10 mouse cellular contexts compared by ENCODE assay signal in genomic region chr10:24638306-24639070, GRCm38 (mm10). TPM values are rescaled to one million over a fixed set of nuclear protein-coding genes. Genes with fewer than 3 reads are reported as not detected.
DNase-seq lines count a peak whose midpoint lies in the region; ATAC-seq and TF ChIP-seq lines count a peak whose summit lies in the region.
"Had no signal": no experiment of that assay in that cellular context is flagged by ENCODE, and none has a peak within 500 bp of the region (broad histone marks: within the 10 kb centered on the region; RNA-seq: fewer than 3 reads in every experiment).

No protein-coding gene starts in this region.

- no peak for TF ChIP-seq POLR2A in lung, adult 2 months (IDR thresholded peaks at IDR 0.05; ENCODE audit: borderline replicate concordance, extremely low read depth, low read depth, low read length)
- no peak for TF ChIP-seq POLR2A in small intestine, adult 2 months (IDR thresholded peaks at IDR 0.05; ENCODE audit: low read depth, low read length)

- peak; percentile 11 to 40 for DNase-seq in lung, adult 18-20 months
- no peak for DNase-seq in lung, adult 2 months
- DNase-seq in embryonic facial prominence, embryonic 11.5 days (ENCODE audit: low spot score) = peak; percentile 64
- no peak for DNase-seq in limb, embryonic 10.5 days (ENCODE audit: low spot score)
- DNase-seq in adrenal gland, adult (ENCODE audit: inconsistent age in 2 of 2, low spot score in 1 of 2) = no peak
- DNase-seq in layer of hippocampus, adult 18-20 months (ENCODE audit: low spot score in 2 of 2) = no peak
- DNase-seq: heart, adult 18-20 months had no signal

- TF ChIP-seq CTCF in lung, adult 2 months (IDR thresholded peaks at IDR 0.05; ENCODE audit: insufficient read depth, low read length) = no peak
- no peak for TF ChIP-seq CTCF in small intestine, adult 2 months (IDR thresholded peaks at IDR 0.05; ENCODE audit: extremely low read depth, insufficient read length, insufficient replicate concordance, low read depth, low read length)

- no peak overlapping the region for H3K9ac ChIP-seq in embryonic facial prominence, embryonic 11.5 days (replicated peaks; ENCODE audit: low read length)

- H3K9me3 ChIP-seq in embryonic facial prominence, embryonic 11.5 days (replicated peaks; ENCODE audit: control insufficient read depth, low read length) = no peaks in the 10 kb centered on the region
- no peaks in the 10 kb centered on the region for H3K9me3 ChIP-seq in limb, embryonic 10.5 days (replicated peaks)

- H3K27ac ChIP-seq in embryonic facial prominence, embryonic 11.5 days (replicated peaks; ENCODE audit: low read depth, low read length) = no peak overlapping the region
- H3K27ac ChIP-seq in limb, embryonic 10.5 days = 0 out of 2 replicates have a peak overlapping the region, but pooled peaks have one; percentile 14
- H3K27ac ChIP-seq in small intestine, adult 2 months (ENCODE audit: insufficient read depth, low read depth, low read length) = peak overlapping the region; percentile 81

- 17% methylated on average over 10 of the region's 10 CpGs for WGBS in lung, adult 2 months
- 35% methylated on average over 10 of the region's 10 CpGs for WGBS in embryonic facial prominence, embryonic 11.5 days
- 62% methylated on average over 10 of the region's 10 CpGs for WGBS in limb, embryonic 10.5 days
- 11% methylated on average over 10 of the region's 10 CpGs for WGBS in small intestine, adult 2 months

- H3K4me1 ChIP-seq in lung, adult 2 months (ENCODE audit: control insufficient read depth, insufficient read depth, low read length) = no peaks in the 10 kb centered on the region; the same call in 1 of the 2 replicates
- H3K4me1 ChIP-seq in embryonic facial prominence, embryonic 11.5 days (ENCODE audit: control insufficient read depth, insufficient read depth, low read length) = no peaks in the 10 kb centered on the region
- H3K4me1 ChIP-seq in limb, embryonic 10.5 days = peaks cover 27% of the 10 kb centered on the region
- peaks cover 22% of the 10 kb centered on the region for H3K4me1 ChIP-seq in small intestine, adult 2 months (ENCODE audit: control insufficient read depth, insufficient read depth, insufficient read length, low read length)

- no peak overlapping the region for H3K4me3 ChIP-seq in lung, adult 2 months (replicated peaks; ENCODE audit: extremely low read depth, low read depth, low read length)
- no peak overlapping the region for H3K4me3 ChIP-seq in embryonic facial prominence, embryonic 11.5 days (ENCODE audit: low read depth, low read length)
- H3K4me3 ChIP-seq in limb, embryonic 10.5 days = no peak overlapping the region
- H3K4me3 ChIP-seq in small intestine, adult 2 months (ENCODE audit: low read depth, low read length) = no peak overlapping the region

- no peak overlapping the region for H3K4me2 ChIP-seq in embryonic facial prominence, embryonic 11.5 days (ENCODE audit: low read depth, low read length)

- H3K36me3 ChIP-seq in embryonic facial prominence, embryonic 11.5 days (replicated peaks; ENCODE audit: control insufficient read depth, insufficient read depth, low read depth, low read length) = no peaks in the 10 kb centered on the region
- no peaks in the 10 kb centered on the region for H3K36me3 ChIP-seq in limb, embryonic 10.5 days
- no peaks in the 10 kb centered on the region for H3K36me3 ChIP-seq in small intestine, adult 2 months (ENCODE audit: control insufficient read depth, insufficient read depth, low read length)

- no peaks in the 10 kb centered on the region for H3K27me3 ChIP-seq in embryonic facial prominence, embryonic 11.5 days (ENCODE audit: control insufficient read depth, insufficient read depth, low read length)
- H3K27me3 ChIP-seq in limb, embryonic 10.5 days (ENCODE audit: low read depth, poor library complexity, severe bottlenecking) = no peaks in the 10 kb centered on the region
- H3K27me3 ChIP-seq in small intestine, adult 2 months (ENCODE audit: control insufficient read depth, insufficient read depth, low read length) = no peaks in the 10 kb centered on the region

- ATAC-seq in embryonic facial prominence, embryonic 11.5 days (replicated peaks; ENCODE audit: insufficient number of reproducible peaks, low FRiP score, low TSS enrichment, low read depth) = 0 out of 2 replicates have a peak, but pooled peaks have one; percentile 44
- ATAC-seq: midbrain, embryonic 16.5 days had no signal

RNA-seq across cellular contexts. Expression of gene Ccn2, which starts 43.2 kb away (rescaled TPM):
- 199 and 433 TPM in 2 replicates for polyA plus RNA-seq in lung, adult 2 months (2012; rRNA removed)
- polyA plus RNA-seq in embryonic facial prominence, embryonic 11.5 days (2014; fragmentation: Nextera tagmentation; extraction: Ambion mirVana) = 3.1 and 3.7 TPM in 2 replicates
- 4.0 and 4.3 TPM in 2 replicates for polyA plus RNA-seq in limb, embryonic 10.5 days (2016; fragmentation: Nextera tagmentation; extraction: Ambion mirVana)
- polyA plus RNA-seq in small intestine, adult 2 months (2012; rRNA removed) = 19.5 and 32.6 TPM in 2 replicates
- 1 to 10 TPM; 7.8 to 9.8 TPM for total RNA-seq in layer of hippocampus, adult 18-20 months (2021)
- total RNA-seq: hematopoietic stem cell, adult 5-6 weeks had no signal

Comparison
In these comparisons a context has a peak if more than half of its experiments do, and no peak if none do; other contexts are left out.
1. DNase-seq: peak in lung, adult 18-20 months (2 of 2) and embryonic facial prominence, embryonic 11.5 days (single experiment); none in lung, adult 2 months (single experiment), limb, embryonic 10.5 days (single experiment), adrenal gland, adult (0 of 2) and layer of hippocampus, adult 18-20 months (0 of 2).